Mouse (Mus musculus) midbrain, postnatal 0 days (tissue): Measurements from ENCODE around the gene Tbc1d21. TPM values are rescaled to one million over a fixed set of nuclear protein-coding genes. Genes with fewer than 3 reads are reported as not detected.

ENCODE experiments used
- ATAC-seq: fragments of 200-750 bp; cut with Nextera tagmentation; 2 replicates; pipeline ENCODE4 v1.8.0; 2017; ENCODE audit warnings: moderate number of reproducible peaks, mild to moderate bottlenecking, moderate TSS enrichment, moderate library complexity; ENCODE audit not compliant: low FRiP score
- DNase-seq: peaks from one replicate; pipeline ENCODE4 v3.0.0-alpha.2; 2015; ENCODE audit warnings: low spot score
- H3K27ac ChIP-seq: fragments of 300-500 bp; sonication (generic); 2 replicates; pipeline ENCODE4 v1.5.1; 2014; ENCODE audit warnings: low read depth, mild to moderate bottlenecking, low read length, mixed read lengths
- H3K27me3 ChIP-seq: fragments of 300-500 bp; sonication (generic); 2 replicates; pipeline ENCODE4 v1.6.1; 2014; ENCODE audit warnings: low read length, control low read depth, mixed read lengths; ENCODE audit not compliant: insufficient read depth
- H3K36me3 ChIP-seq: fragments of 300-500 bp; sonication (generic); 2 replicates; pipeline ENCODE4 v1.6.1; 2014; ENCODE audit warnings: low read length, control low read depth, mixed read lengths; ENCODE audit not compliant: insufficient read depth
- H3K4me1 ChIP-seq: fragments of 300-500 bp; sonication (generic); 2 replicates; pipeline ENCODE4 v1.6.1; 2014; ENCODE audit warnings: mild to moderate bottlenecking, control low read depth, antibody characterized with exemption, low read length, mixed read lengths; ENCODE audit not compliant: insufficient read depth
- H3K4me2 ChIP-seq: fragments of 300-500 bp; sonication (generic); 2 replicates; pipeline ENCODE4 v1.6.1; 2014; ENCODE audit warnings: low read depth, mild to moderate bottlenecking, low read length, mixed read lengths; ENCODE audit not compliant: poor library complexity, severe bottlenecking
- H3K4me3 ChIP-seq: fragments of 300-500 bp; sonication (generic); 2 replicates; pipeline ENCODE4 v1.5.1; 2014; ENCODE audit warnings: low read depth, mild to moderate bottlenecking, low read length, moderate library complexity
- H3K9ac ChIP-seq: fragments of 300-500 bp; sonication (generic); replicated peaks from 2 replicates; pipeline ENCODE4 v1.6.1; 2014; ENCODE audit warnings: mild to moderate bottlenecking, low read length, moderate library complexity, mixed read lengths; ENCODE audit not compliant: poor library complexity, severe bottlenecking
- H3K9me3 ChIP-seq: fragments of 300-500 bp; sonication (generic); 2 replicates; pipeline ENCODE4 v1.6.1; 2016; ENCODE audit warnings: low read length, control low read depth
- CTCF ChIP-seq: IDR thresholded peaks from 2 replicates; pipeline ENCODE4 v1.5.1; 2016; ENCODE audit warnings: antibody characterized with exemption, mild to moderate bottlenecking
- WGBS: fragments of 180-500 bp; shearing (Covaris S2); extraction: QIAGEN DNeasy Blood & Tissue Kit; methylation state at CpG from one replicate; pipeline ENCODE4 v1.1.7; 2014; 5-methylcytosine and 5-hydroxymethylcytosine counted together
- polyA plus RNA-seq: library from polyadenylated mRNA; unstranded; fragments of >200 nt; fragmentation: Nextera tagmentation; extraction: Ambion mirVana; gene quantifications from 2 replicates; pipeline ENCODE4 v1.2.1, GENCODE M21; 2015
- total RNA-seq: library from RNA; depleted of rRNA; stranded (reverse); fragments of >200 nt; gene quantifications from 2 replicates; pipeline ENCODE4 v1.2.3, GENCODE M21; 2014

Gene Tbc1d21
- total and polyA plus RNA-seq, 2 experiments from 2014 or later = not detected

DNA sequence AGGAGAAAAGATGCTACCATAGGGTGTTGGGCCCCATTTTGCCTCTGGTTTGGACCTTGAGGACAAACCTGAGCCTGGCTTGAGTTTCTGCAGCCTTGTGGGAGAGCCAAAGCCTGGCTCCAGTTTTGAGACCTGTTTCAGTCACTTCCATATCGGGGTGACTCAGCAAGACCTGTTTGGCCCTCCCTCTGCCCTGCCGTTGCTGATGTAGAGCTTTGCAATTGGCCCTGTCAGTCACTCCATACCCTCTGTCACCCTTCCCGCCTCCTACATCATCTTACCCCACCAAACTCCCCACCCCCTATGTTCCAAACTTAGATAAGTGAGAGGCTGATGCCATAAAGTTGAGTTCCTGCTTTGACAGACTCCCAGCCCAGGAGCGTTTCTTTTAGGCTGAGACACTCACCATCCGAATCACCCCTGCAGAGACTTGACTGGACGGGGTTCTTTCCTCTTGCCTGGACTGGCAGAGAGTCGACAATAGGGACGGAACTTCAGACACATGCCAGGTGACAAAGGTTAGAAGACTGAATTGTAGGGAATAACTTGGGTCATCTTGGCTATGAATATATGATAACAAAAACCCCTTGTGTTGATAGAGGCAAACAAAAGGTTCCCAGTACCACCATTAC, 33.5 kb downstream of the Tbc1d21 start:
- Histone ChIP-seq H3K27me3 (no peaks in the 10 kb centered on the region), H3K27ac (no peak overlapping the region), H3K9me3 (no peaks in the 10 kb centered on the region), H3K4me2 (no peak overlapping the region), H3K9ac (no peak overlapping the region), H3K4me1 (no peaks in the 10 kb centered on the region), H3K4me3 (no peak overlapping the region), H3K36me3 (no peaks in the 10 kb centered on the region)
- WGBS = 77% methylated on average over 8 of the region's 8 CpGs
- ATAC-seq (no peak), DNase-seq (no peak)
- no peak for TF ChIP-seq CTCF

DNA sequence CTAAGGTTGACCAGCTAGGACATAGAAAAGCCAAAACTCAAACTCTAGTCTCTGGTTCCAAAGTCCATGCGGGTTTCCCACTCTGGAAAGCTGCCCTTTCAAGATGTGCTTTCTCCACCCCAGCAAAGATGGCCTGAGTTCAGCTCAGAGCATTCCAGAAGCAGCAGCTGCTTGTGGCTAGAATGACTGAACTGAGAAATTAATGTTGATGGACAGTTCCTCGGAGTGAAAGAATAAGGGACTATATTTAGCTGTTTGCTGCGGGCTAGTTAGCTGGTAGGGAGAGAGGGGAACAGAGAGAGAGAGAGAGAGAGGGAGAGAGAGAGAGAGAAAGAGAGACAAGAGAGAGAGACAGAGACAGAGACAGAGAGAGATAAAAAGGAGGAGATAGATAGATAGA, 39.0 kb downstream of the Tbc1d21 start:
- H3K4me3 ChIP-seq = no peak overlapping the region
- no peaks in the 10 kb centered on the region for H3K27me3 ChIP-seq
- no peak overlapping the region for H3K9ac ChIP-seq
- H3K4me1 ChIP-seq = no peaks in the 10 kb centered on the region
- H3K27ac ChIP-seq = no peak overlapping the region
- TF ChIP-seq CTCF = no peak
- ATAC-seq (no peak), DNase-seq (no peak)
- H3K36me3 ChIP-seq = no peaks in the 10 kb centered on the region
- H3K9me3 ChIP-seq = no peaks in the 10 kb centered on the region
- H3K4me2 ChIP-seq = no peak overlapping the region
- WGBS = 69% methylated on average over 3 of the region's 3 CpGs

DNA sequence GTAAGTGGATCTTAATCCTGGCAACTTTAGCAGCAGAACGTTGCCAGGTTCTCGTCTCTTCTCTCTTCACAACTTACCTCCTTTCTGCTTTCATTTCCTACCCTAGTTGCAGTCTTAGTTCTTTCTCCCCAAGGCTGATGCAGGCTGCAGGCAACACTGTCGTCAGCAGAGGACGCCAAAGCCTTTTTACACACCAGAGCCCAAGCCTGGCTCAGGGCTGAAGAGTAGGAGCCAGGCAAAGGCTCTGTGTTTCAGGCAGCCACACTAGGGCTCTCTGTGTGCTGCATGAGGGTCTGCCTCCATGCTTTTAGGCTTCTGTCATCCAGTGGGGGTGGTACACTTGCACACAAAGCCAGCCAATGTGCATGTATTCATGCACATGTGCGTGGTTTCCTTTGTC, 40.0 kb downstream of the Tbc1d21 start:
- H3K27me3 ChIP-seq = no peaks in the 10 kb centered on the region
- no peak overlapping the region for H3K4me3 ChIP-seq
- peak; percentile 70; the same call in 1 of the 2 replicates for ATAC-seq

DNA sequence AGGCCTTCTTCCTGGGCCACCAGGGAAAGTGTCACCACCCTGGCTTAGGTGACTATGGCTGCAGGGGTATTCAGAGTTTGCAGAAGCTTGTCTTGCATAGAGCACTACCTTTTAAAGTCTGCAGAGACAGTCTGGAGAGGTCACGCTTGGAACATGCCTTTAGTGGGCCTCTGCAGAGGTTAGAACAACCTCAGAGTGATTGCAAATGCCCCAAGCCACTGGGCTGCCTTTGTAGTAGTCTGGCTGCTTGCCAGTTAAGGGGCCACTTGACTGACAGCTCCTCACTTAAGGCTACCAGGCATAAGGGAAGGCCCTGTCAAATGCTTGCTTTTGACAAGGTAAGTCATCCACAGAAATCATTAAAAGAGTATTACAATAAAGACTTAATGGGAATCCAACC, 42.9 kb downstream of the Tbc1d21 start:
- H3K9me3 ChIP-seq = no peaks in the 10 kb centered on the region
- DNase-seq (no peak), ATAC-seq (no peak)
- WGBS = 36% methylated on average over 1 of the region's 1 CpGs
- no peak overlapping the region for H3K4me3 ChIP-seq
- TF ChIP-seq CTCF = no peak
- no peak overlapping the region for H3K4me2 ChIP-seq
- H3K36me3 ChIP-seq = no peaks in the 10 kb centered on the region
- no peak overlapping the region for H3K9ac ChIP-seq
- H3K4me1 ChIP-seq = no peaks in the 10 kb centered on the region
- H3K27me3 ChIP-seq = no peaks in the 10 kb centered on the region
- H3K27ac ChIP-seq = no peak overlapping the region

More for the DNA sequence above, 40.0 kb downstream of the Tbc1d21 start:
- TF ChIP-seq CTCF = peak; percentile 99
- no peak overlapping the region for H3K9ac ChIP-seq
- peak; percentile 88 for DNase-seq
- no peaks in the 10 kb centered on the region for H3K4me1 ChIP-seq
- H3K4me2 ChIP-seq = no peak overlapping the region
- WGBS = 18% methylated on average over 5 of the region's 5 CpGs
- no peak overlapping the region for H3K27ac ChIP-seq
- no peaks in the 10 kb centered on the region for H3K9me3 ChIP-seq
- no peaks in the 10 kb centered on the region for H3K36me3 ChIP-seq

DNA sequence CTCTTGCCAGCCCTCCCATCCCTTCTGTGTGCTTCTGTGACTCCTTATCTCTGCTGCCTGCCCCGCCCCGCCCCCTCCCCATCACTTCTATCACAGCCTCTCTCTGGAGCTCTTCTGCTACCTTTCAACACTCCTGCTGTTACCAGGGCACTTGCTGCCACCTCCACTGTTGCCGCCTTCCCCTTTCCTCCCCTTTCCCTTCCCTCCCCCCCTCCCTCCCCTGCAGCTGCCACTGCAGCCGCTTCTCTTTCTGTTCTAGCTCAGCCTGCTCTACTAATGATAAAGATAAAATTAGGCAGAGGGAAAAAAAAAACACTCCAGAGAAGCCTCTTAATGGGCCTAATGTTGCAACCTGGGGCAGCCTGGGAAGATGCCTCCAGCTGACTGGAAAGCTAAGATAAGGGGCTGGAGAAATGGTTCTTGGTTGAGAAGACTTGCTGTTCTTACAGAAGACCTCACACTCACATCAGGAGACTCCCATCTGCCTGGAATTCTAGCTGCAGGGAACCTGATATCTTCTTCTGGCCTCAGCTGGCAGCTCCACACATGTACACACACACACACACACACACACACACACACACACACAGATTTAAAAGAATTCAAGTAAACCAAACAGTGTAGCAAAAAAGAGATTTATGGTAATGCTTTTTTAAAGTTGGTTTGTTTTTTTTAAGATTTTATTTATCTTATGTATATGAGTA, 43.6 kb downstream of the Tbc1d21 start:
- no peaks in the 10 kb centered on the region for H3K9me3 ChIP-seq
- H3K4me2 ChIP-seq = no peak overlapping the region
- no peak overlapping the region for H3K4me3 ChIP-seq
- H3K27me3 ChIP-seq = no peaks in the 10 kb centered on the region
- ATAC-seq (no peak), DNase-seq (no peak)
- H3K4me1 ChIP-seq = no peaks in the 10 kb centered on the region
- H3K36me3 ChIP-seq = no peaks in the 10 kb centered on the region
- H3K9ac ChIP-seq = no peak overlapping the region
- WGBS = 27% methylated on average over 4 of the region's 4 CpGs
- no peak for TF ChIP-seq CTCF
- no peak overlapping the region for H3K27ac ChIP-seq

DNA sequence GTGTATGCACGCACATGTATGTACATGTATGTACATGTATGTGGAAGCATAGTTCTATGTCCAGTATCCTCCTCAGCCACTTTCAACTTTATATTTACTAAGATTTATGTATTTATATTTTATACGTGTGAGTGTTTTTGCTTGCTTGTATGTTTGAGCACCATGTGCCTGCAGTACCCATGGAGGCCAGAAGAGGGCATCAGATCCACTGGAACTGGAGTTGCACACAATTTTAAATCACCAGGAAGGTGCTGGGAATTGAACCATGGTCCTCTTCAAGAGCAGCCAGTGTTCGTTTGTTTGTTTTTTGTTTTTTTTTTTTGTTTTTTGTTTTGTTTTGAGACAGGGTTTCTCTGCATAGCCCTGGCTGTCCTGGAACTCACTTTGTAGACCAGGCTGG, 48.6 kb downstream of the Tbc1d21 start:
- H3K9me3 ChIP-seq = no peaks in the 10 kb centered on the region
- H3K27me3 ChIP-seq = no peaks in the 10 kb centered on the region
- WGBS = 96% methylated on average over 3 of the region's 3 CpGs
- peak; percentile 49 for TF ChIP-seq CTCF
- no peaks in the 10 kb centered on the region for H3K4me1 ChIP-seq
- DNase-seq = no peak
- H3K36me3 ChIP-seq = no peaks in the 10 kb centered on the region
- no peak overlapping the region for H3K9ac ChIP-seq
- H3K4me3 ChIP-seq = no peak overlapping the region
- H3K4me2 ChIP-seq = no peak overlapping the region
- no peak overlapping the region for H3K27ac ChIP-seq
- no peak for ATAC-seq
